Mouse (Mus musculus) cerebellum, postnatal 36 days (tissue): ENCODE results near the gene Ajap1.

ENCODE experiments used
- DNase-seq, 2 experiments: peaks; one replicate each; pipeline ENCODE4 v3.0.0; 2021 to 2022; ENCODE audit warnings: mixed read lengths in 2 of 2

Gene Ajap1

DNA sequence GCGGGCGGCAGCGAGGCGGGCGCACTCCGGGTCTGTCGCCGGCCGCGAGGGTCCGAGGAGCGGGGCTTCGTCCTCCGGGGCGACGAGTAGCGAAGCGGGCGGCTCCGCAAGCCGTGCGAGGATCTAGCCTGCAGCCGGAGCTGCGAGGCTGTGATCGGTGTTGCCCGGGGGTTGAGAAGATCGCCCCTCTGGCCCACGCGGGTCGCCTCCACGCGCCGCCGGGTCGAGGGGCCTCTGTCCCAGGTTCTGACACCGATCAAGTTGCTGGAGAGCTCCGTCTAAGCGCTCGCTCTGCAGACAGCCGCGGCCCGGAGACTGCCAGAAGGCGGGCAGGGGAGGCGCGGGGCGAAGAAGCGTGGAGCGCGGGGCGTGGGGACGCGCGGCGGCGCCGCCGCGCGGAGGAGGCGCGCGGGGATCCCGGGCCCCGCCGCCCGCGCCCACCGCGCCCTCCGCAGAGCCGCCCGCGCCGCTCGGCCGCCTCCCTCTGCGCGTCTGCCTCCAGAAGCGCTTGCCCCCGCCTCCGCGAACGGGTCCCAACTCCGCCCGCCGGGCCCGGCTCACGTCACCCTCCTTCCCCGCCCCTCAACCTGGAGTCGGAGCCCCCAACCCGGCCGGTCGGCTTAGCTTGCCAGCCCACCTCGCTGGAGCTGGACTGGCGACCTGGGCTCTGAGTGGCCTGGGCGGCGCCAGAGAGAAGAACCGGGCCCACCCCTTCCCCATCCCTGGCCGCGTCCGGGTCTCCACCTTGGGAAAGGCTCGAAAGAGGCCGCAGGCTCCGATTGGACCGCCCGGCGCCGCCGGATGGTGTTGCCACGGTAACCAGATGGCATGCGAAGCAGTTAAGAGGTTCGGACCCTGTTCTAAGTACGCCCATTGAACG is at the start of gene Ajap1:
Ajap1 (minus strand) TSS at position 353 of the 880 bp plus-strand sequence.
- peak in 1 of 2 experiments; percentile 24 for DNase-seq

GRCm38 (mm10) chr4:153530536-153530935 is 47.9 kb upstream of the Ajap1 start:
- no peak for DNase-seq

- DNase-seq = no peak
Observed at GRCm38 (mm10) chr4:153521601-153522000, 39.0 kb upstream of the Ajap1 start.

DNA sequence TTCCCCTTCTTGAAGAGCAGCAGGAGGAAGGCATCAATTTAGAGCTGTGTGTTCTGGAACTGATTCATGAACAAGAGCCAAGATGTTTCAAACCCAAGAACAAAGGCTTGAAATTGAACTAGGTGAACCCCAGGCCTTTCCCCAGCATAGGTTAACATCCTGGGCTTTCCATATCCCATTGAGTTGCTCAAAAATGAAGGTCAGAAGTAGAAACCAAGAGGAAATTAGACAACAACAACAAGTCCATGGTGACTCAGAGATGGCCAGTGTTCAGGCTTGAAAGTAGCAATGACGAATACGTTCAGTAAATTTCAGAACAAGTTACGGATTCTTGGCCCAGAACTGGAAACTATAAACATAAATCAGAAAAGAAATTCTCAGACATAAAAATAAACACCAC is 37.3 kb upstream of the Ajap1 start:
- no peak for DNase-seq

DNA sequence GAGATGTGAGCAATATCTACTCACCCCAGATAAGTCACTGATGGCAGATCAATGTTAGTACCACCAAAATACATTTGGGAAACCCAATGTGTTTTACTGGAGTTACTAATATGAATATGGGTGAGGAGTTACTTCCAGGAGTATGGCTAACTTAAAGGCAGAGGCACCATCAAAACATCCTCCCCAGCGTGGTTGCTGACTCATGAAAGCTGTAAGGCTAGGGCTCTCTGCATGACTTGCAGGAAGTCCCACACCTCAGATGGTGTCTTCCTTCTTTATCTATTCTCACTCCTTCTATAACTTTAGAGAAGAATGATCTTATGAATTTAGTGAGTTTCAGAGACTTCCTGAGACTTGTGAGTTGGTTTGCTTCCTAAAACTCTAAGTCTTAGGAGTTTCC is 36.7 kb upstream of the Ajap1 start:
- DNase-seq = no peak

DNA sequence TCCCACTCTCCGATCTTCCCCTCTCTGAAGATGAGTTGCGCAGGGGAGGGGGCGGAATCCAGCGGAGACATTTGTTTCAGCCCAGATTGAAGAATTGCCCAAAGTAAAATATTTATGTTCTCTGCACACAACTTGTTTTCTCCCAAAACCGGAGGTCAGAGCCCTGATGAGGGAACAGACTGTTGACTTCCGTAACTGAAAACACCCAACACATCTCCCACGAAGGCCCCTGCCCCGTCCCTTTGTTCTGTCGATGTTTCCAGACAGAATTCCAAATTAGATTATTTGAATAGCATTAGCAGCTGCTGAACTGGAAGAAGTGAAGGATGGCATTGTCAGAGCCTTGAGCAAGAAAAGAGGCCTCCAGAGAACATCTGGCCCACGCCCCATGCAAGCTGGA is 33.2 kb upstream of the Ajap1 start:
- no peak for DNase-seq

DNA sequence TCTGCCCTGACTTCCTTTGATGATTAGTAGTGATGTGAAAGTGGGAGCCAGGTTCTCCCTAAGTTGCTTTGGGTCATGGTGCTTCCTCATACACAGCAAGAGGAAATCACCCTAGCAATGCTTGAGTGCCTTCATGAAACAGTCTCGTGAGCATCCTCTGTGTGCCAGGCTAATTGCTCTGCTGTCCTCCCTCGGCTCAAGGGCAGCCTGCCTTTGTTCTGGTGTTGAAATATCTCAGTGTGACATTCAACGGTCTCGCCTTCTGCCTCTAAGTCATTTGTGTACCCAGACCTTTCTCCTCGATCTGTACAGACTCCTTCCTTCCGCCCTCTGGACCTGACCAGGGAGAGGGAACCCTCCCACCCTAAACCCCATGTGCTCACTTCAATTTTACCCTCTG is 31.5 kb upstream of the Ajap1 start:
- no peak for DNase-seq

DNA sequence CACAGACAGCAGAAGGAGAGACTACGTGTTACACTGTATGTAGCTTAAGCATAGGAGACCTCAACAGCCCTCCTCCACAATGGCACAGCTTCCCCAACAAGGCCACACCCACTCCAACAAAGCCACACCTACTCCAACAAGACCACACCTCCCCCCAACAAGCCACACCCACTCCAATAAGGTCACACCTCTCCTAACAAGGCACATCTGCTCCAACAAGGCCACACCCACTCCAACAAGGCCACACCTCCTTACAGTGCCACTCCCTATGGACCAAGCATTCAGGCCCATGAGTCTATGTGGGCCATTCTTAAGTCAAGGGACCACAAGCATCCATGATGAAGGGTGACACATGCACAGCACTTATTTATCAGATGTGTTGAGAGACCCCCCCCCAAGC is 28.9 kb upstream of the Ajap1 start:
- DNase-seq = no peak

GRCm38 (mm10) chr4:153501936-153502335 is 19.3 kb upstream of the Ajap1 start:
- DNase-seq = no peak

- DNase-seq = no peak
Observed at GRCm38 (mm10) chr4:153492444-153492843, 9.8 kb upstream of the Ajap1 start.

- DNase-seq = no peak
Observed at GRCm38 (mm10) chr4:153489116-153489515, 6.5 kb upstream of the Ajap1 start.

DNA sequence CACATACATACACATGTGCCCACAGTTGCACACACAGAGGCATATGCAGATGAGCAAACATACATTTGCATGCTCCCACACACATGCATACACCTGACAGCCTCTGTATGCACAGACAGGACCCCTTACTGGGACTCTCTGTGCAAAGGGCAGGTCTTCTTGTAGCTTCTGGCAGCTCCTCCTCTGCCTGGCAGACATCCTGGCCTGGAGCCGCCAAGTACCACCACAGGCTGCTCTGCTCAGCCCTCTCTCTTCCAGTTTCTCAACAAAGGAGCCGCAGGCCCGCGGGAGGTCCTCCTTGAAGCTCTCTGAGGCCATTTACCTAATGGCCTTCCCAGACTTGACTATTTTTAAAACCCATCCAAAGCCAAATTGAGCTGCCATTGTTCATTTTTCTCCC is 3.3 kb upstream of the Ajap1 start:
- no peak for DNase-seq

GRCm38 (mm10) chr4:153484392-153484791 is 1.8 kb upstream of the Ajap1 start:
- peak; percentile 77 to 80 for DNase-seq

GRCm38 (mm10) chr4:153481361-153482234 is 1.0 kb downstream of the Ajap1 start:
- no peak for DNase-seq

DNA sequence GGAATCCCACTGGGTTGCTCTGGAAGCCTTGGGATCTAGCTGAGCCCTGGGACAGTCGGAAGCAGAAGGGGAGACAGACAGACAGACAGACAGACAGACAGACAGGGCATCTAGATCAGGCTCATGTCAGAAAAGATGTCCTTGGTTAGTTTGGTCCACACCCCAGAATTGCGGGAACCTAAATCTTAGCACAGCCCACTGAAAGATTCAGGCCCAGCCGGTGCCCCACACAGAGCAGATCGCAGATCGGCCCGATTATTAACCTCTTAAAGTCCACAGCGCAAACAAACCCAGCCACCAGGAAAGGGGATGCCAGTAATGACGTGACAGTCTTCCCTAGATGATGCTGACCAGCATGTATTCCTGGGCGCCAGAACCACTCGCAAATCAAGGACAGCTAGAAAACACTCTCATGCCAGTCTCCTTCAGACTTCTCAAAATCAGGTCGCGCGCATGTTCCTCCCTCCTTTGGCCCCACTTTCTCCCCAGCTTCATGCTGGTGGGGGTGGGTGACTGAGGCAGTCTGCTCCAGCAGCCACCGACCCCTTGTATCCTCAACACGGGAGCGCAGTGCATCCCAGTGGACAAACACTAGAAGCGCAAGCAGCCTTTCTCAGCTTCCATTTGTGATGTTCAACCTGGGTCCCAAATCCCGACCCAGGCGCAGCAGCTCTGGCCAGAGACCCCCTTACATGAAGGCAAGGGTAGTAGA is 1.9 kb downstream of the Ajap1 start:
- peak; percentile 29 to 30 for DNase-seq

DNA sequence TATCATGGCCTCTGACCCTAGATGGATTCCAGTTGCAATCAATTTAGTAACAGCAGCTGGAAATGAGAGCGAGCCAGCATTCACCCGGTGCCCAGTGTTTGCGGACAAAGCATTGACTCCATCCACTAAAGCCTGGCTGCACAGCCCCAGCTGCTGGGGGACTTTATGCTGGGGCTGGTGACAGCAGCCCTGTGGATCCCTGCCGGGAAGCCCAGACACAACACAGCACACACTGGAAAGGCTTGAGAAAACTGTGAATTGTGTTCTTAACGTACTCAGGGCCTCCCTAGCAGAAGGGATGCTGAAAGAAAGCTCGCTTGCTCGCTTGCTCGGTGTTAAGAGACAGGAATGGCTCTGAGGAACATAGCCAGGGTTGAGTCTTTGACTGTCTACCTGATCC is 3.5 kb downstream of the Ajap1 start:
- no peak for DNase-seq

DNA sequence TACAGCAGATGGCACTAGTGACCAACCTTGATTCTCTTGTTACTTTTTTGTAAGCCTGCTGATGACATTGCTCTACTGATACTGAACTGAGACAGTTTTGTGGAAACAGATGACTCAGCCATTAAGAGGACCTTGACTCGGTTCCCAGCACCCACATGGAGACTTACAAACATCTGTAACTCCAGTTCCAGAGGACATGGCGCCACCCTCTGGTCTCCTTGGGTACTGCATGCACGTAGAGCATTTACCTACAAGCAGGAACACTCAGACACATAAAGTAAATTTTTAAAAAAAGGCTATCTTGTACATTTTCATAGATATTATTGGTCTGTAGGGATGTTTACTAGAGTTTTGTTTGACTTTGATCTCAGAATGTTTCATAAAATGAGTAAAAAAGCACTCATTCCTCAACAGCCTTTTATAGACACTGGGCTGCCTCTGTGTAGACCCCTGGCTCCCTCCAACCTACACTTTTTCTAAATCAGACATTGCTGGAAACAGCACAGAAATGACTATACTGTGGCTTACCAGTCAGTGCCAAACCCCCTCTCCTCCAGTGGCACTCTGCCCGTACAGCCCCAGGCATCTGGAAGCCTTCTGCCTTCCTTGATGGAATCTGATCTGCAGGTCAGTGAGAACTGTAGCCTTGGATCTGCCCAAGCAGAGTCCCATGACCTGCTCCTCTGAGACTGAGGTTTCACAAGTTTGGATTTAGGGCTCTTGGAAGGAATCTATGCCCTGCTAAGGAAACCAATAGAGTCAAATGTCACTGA is 8.9 kb downstream of the Ajap1 start:
- no peak for DNase-seq

DNA sequence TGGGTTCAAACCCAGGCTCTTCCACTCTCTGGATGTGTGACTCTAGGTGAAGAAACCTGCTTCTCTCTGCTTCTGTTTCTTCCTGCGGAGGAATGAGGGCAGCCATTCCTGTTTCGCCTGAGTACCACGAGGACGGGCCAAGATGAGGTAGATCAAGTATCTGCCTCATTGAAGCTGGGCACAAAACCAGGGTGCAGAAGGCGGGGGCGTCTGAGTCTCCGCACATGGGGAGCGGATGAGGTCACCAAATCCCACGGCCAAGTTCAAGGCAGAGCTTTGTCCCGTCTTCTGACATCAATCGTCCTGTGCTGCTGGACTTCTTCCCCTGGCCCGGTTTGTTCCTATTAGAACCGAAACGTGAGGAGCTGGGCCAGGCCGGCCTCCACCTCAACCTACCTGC is 12.9 kb downstream of the Ajap1 start:
- DNase-seq = peak; percentile 23 to 30

DNA sequence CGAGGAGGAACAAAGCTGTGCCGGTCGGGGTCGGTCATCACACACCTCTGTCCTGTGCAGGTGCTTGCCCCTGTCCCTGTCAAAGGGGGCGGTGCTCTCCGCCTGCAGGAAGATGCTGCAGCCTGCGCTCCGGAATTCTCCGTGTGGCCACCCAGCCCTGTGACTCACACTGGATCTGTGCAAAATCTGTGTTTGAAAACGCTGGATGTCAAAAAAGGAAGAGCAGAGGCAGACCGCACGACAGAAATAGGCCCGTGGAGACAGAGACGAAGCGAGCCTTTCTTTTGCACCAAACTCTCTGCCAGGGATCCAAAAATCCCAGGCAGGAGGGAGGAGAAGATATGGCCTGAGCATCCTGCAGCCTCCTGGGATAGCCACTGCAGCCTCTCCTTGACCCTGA is 22.7 kb downstream of the Ajap1 start:
- DNase-seq = no peak

DNA sequence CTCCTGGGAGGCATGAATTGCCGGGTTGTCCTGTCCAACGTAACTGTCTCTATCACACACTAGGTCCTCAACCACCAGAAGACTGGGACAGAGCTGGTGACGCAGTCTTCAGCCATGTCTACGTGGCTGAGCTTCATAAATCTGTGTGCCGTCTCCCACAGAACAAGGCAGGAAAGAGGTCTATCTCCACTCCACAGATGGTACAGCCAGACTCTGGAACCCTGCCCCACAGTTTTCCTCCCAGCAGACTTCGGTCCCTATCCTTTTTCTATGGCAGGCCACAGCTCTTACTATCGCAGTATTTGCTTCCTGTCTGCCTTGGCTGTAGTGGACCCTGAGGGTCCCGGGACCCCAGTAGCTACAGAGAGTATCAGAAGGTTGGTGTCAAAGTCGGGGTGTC is 23.1 kb downstream of the Ajap1 start:
- no peak for DNase-seq

GRCm38 (mm10) chr4:153458821-153459220 is 23.8 kb downstream of the Ajap1 start:
- DNase-seq = no peak

GRCm38 (mm10) chr4:153453496-153453895 is 29.1 kb downstream of the Ajap1 start:
- no peak for DNase-seq
